Mouse (Mus musculus) right cerebral cortex, adult 2 months (tissue): Measurements from ENCODE around the gene Ipcef1.
A peak's percentile ranks its signal among the peaks of the same experiment; 100 is the strongest.
"Not testable (repeated sequence)": the region's sequence is repeated elsewhere in the genome, so short reads cannot be mapped to it uniquely, and the experiment has no call there.

Experiments used
- DNase-seq, 2 experiments: peaks; one replicate each; pipeline ENCODE4 v3.0.0; 2021 to 2022; ENCODE audit warnings: low spot score in 2 of 2

Ipcef1 gene

GRCm38 (mm10) chr10:6889640-6890245 lies 162.5 kb downstream of the Ipcef1 start:
- no peak for DNase-seq

DNA sequence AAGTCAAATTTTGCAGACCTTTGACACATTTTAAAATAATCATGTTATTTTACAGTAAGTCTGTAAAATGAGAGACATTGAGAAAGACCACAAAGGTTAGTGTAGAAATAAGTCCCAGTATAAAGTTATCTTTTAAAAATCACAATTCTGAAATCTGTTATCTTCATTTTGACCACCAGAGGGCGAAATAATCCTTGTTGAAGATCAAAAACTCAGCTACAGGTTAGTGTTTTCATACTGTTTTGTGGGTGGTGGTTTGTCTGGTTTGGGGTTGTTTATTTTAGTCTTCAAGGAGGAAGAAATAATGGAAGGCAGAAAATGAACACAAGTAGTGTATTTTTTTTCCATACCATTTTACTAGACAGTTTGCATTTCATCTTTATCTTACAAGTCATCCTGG lies 166.8 kb downstream of the Ipcef1 start:
- DNase-seq, result no peak

DNA sequence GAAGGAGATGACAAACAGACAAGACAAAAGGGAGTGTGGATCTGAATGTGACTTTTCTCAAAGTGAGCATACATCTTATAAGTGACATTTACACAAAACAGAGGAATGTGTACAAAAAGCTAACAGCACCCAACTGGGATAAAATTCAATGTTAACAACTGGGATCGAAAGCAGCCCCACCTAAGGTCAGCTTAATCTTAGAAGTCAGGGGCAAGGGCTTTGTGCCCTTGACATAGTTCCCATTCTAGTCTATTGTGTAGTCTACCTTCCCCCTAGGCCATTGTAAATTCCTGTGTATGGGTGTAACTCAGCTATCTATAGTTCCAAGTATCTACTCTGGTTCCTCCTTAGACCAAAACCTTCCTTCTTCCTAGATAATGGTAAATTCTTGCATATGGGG lies 170.2 kb downstream of the Ipcef1 start:
- not testable (repeated sequence) for DNase-seq

DNA sequence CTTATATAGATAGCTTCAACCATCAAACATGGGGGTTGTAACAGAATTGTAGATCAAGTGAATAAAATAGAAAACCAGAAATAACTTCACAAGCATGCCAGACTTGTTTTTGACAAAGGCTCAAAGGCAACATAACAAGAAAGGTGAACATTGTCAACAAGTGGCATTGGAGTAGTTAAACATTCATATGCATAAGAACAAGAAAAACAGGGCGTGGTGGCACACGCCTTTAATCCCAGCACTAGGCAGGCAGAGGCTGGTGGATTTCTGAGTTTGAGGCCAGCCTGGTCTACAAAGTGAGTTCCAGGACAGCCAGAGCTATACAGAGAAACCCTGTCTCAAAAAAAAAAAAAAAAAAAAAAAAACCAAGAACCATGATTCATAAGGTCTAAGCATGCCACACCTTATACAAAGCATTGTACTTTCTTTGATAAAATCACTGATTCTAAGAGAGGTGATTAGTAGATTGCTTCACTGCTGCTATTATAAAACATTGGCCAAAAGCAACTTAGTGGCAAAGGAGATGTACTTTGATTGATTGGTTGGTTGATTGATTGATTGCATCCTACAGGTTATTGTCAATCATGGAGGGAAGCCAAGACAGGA lies 173.9 kb downstream of the Ipcef1 start:
- no peak for DNase-seq

DNA sequence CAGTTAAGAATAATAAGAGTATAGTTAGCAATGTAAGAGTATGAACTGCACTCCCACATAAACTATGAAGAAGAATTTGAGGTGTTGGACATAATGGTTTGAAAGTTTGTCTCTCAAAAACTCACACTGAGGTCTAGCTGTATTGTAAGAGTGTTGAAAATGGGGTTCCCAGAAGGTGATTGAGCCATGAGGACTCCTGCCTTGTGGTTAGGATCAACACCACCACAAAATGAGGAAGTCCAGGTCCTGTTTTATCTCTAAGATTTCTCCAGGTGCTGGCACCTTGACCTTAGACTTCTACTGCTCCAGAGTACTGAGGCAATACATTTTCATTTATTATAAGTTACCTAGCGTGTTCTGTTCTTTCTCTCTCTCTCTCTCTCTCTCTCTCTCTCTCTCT lies 178.4 kb downstream of the Ipcef1 start:
- no peak for DNase-seq

GRCm38 (mm10) chr10:6871418-6872072 lies 180.7 kb downstream of the Ipcef1 start:
- no peak for DNase-seq

GRCm38 (mm10) chr10:6855812-6856211 lies 196.5 kb downstream of the Ipcef1 start:
- no peak for DNase-seq

DNA sequence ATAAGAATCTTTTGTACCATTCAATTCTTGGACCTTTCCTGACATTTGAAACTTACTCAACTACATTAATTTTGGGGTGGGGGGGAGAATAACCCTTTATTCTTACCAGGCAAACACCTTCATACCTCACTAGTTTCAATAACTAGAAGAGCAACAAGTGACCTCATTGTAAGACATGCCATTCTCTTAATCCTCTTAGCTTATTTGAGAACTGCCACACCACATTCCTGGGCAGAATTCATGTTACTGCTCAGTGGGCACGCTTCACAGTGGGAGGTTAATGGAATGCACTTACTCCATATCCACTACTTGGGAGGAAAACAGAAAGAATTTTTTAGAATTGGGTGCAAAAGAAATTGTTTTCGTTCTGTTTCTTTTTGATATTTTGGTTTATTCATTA lies 203.4 kb downstream of the Ipcef1 start:
- no peak for DNase-seq

- DNase-seq, result peak; percentile 11 to 23
These were observed 204.0 kb downstream of the Ipcef1 start for GRCm38 (mm10) chr10:6848162-6848754.

- DNase-seq, result no peak
These were observed 206.0 kb downstream of the Ipcef1 start for GRCm38 (mm10) chr10:6846283-6846682.

GRCm38 (mm10) chr10:6842225-6842624 lies 210.1 kb downstream of the Ipcef1 start:
- no peak for DNase-seq
